Mouse (Mus musculus) olfactory bulb, adult 2 months (tissue): Measurements from ENCODE around the gene Tmprss11g.

Source experiments
- CTCF ChIP-seq: fragments of 200-500 bp; IDR thresholded peaks from 2 replicates; pipeline ENCODE4 v1.5.1; 2012; ENCODE audit warnings: low read depth, mild to moderate bottlenecking, low read length, moderate library complexity; ENCODE audit not compliant: insufficient read depth
- POLR2A ChIP-seq: fragments of 200-500 bp; IDR thresholded peaks from 2 replicates; pipeline ENCODE4 v1.6.1; 2012; ENCODE audit warnings: mild to moderate bottlenecking, low read depth, low read length, moderate library complexity; ENCODE audit not compliant: insufficient read depth

DNA sequence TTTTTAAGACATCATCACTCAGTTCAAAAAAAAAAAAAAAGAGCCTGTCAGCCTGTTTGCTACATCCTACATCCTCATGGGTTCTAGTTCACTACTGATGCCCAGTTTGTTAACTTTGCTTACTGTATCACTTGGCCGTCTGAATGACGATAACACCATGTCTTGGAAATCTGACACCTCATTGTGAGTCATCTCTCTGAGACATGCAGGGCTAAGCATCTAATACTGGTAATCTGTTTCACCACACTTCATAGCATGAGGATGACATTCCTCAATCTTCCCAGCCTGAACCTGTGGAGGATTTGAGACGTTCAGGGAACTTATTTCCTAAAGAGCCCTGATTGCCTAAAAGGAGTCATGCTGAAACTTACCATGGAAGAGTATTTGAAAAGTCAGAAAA is 22.2 kb upstream of the Tmprss11g start:
- no peak for TF ChIP-seq CTCF
- TF ChIP-seq POLR2A: no peak
